Mouse (Mus musculus): ENCODE results near the gene Fyb. TPM values are rescaled to one million over a fixed set of nuclear protein-coding genes. Genes with fewer than 3 reads are reported as not detected.
"Not testable (repeated sequence)": the region's sequence is repeated elsewhere in the genome, so short reads cannot be mapped to it uniquely, and the experiment has no call there.

Gene Fyb
- polyA plus RNA-seq, 1 experiment from 2014 or later, result 3.2 TPM

GRCm38 (mm10) chr15:6584645-6585044 is 62.0 kb downstream of the Fyb start:
- Histone ChIP-seq H3K36me3 (ENCODE audit: control insufficient read depth, insufficient read depth, low read length) (no peaks in the 10 kb centered on the region), H3K9me3 (ENCODE audit: control insufficient read depth, low read length) (no peaks in the 10 kb centered on the region), H3K4me3 (ENCODE audit: low read length) (no peak overlapping the region), H3K27me3 (ENCODE audit: control insufficient read depth, insufficient read depth, low read length) (no peaks in the 10 kb centered on the region), H3K4me1 (ENCODE audit: control insufficient read depth, insufficient read depth, low read length) (no peaks in the 10 kb centered on the region), H3K9ac (ENCODE audit: low read depth, low read length) (no peak overlapping the region), H3K27ac (ENCODE audit: low read depth, low read length) (no peak overlapping the region), H3K4me2 (replicated peaks; ENCODE audit: low read depth, low read length) (no peak overlapping the region)
- ATAC-seq (ENCODE audit: low FRiP score, low TSS enrichment), result no peak
- 92% methylated on average over 4 of the region's 4 CpGs for WGBS

- WGBS, result 93% methylated on average over 7 of the region's 7 CpGs
- not testable (repeated sequence) for H3K4me2 ChIP-seq (replicated peaks; ENCODE audit: low read depth, low read length); H3K27ac ChIP-seq (ENCODE audit: low read depth, low read length); H3K4me3 ChIP-seq (ENCODE audit: low read length); H3K36me3 ChIP-seq (ENCODE audit: control insufficient read depth, insufficient read depth, low read length); H3K4me1 ChIP-seq (ENCODE audit: control insufficient read depth, insufficient read depth, low read length); H3K9ac ChIP-seq (ENCODE audit: low read depth, low read length); ATAC-seq (ENCODE audit: low FRiP score, low TSS enrichment); H3K27me3 ChIP-seq (ENCODE audit: control insufficient read depth, insufficient read depth, low read length); H3K9me3 ChIP-seq (ENCODE audit: control insufficient read depth, low read length)
These were observed 63.7 kb downstream of the Fyb start for GRCm38 (mm10) chr15:6586351-6586750.

- Histone ChIP-seq H3K9ac (ENCODE audit: low read depth, low read length) (no peak overlapping the region), H3K4me2 (replicated peaks; ENCODE audit: low read depth, low read length) (no peak overlapping the region), H3K27ac (ENCODE audit: low read depth, low read length) (no peak overlapping the region), H3K36me3 (ENCODE audit: control insufficient read depth, insufficient read depth, low read length) (no peaks in the 10 kb centered on the region), H3K27me3 (ENCODE audit: control insufficient read depth, insufficient read depth, low read length) (no peaks in the 10 kb centered on the region), H3K4me1 (ENCODE audit: control insufficient read depth, insufficient read depth, low read length) (no peaks in the 10 kb centered on the region), H3K9me3 (ENCODE audit: control insufficient read depth, low read length) (no peaks in the 10 kb centered on the region), H3K4me3 (ENCODE audit: low read length) (no peak overlapping the region)
- ATAC-seq (ENCODE audit: low FRiP score, low TSS enrichment), result no peak
- WGBS, result 83% methylated on average over 3 of the region's 3 CpGs
These were observed 64.9 kb downstream of the Fyb start for GRCm38 (mm10) chr15:6587526-6587925.

GRCm38 (mm10) chr15:6588192-6588591 is 65.5 kb downstream of the Fyb start:
- no peak overlapping the region for H3K4me2 ChIP-seq (replicated peaks; ENCODE audit: low read depth, low read length)
- H3K4me1 ChIP-seq (ENCODE audit: control insufficient read depth, insufficient read depth, low read length), result no peaks in the 10 kb centered on the region
- H3K27me3 ChIP-seq (ENCODE audit: control insufficient read depth, insufficient read depth, low read length), result no peaks in the 10 kb centered on the region
- ATAC-seq (ENCODE audit: low FRiP score, low TSS enrichment), result no peak
- 79% methylated on average over 7 of the region's 7 CpGs for WGBS
- no peaks in the 10 kb centered on the region for H3K9me3 ChIP-seq (ENCODE audit: control insufficient read depth, low read length)
- H3K27ac ChIP-seq (ENCODE audit: low read depth, low read length), result no peak overlapping the region
- no peak overlapping the region for H3K4me3 ChIP-seq (ENCODE audit: low read length)
- no peak overlapping the region for H3K9ac ChIP-seq (ENCODE audit: low read depth, low read length)
- H3K36me3 ChIP-seq (ENCODE audit: control insufficient read depth, insufficient read depth, low read length), result no peaks in the 10 kb centered on the region

- no peak overlapping the region for H3K4me3 ChIP-seq (ENCODE audit: low read length)
- H3K36me3 ChIP-seq (ENCODE audit: control insufficient read depth, insufficient read depth, low read length), result no peaks in the 10 kb centered on the region
- H3K27me3 ChIP-seq (ENCODE audit: control insufficient read depth, insufficient read depth, low read length), result no peaks in the 10 kb centered on the region
- H3K9me3 ChIP-seq (ENCODE audit: control insufficient read depth, low read length), result no peaks in the 10 kb centered on the region
- H3K4me2 ChIP-seq (replicated peaks; ENCODE audit: low read depth, low read length), result no peak overlapping the region
- no peak overlapping the region for H3K27ac ChIP-seq (ENCODE audit: low read depth, low read length)
- H3K9ac ChIP-seq (ENCODE audit: low read depth, low read length), result no peak overlapping the region
- WGBS, result 83% methylated on average over 4 of the region's 4 CpGs
- H3K4me1 ChIP-seq (ENCODE audit: control insufficient read depth, insufficient read depth, low read length), result no peaks in the 10 kb centered on the region
- no peak for ATAC-seq (ENCODE audit: low FRiP score, low TSS enrichment)
These were observed 68.3 kb downstream of the Fyb start for GRCm38 (mm10) chr15:6590846-6591451.

GRCm38 (mm10) chr15:6591527-6591926 is 68.9 kb downstream of the Fyb start:
- Histone ChIP-seq H3K27me3 (ENCODE audit: control insufficient read depth, insufficient read depth, low read length) (no peaks in the 10 kb centered on the region), H3K4me1 (ENCODE audit: control insufficient read depth, insufficient read depth, low read length) (no peaks in the 10 kb centered on the region), H3K4me3 (ENCODE audit: low read length) (no peak overlapping the region), H3K27ac (ENCODE audit: low read depth, low read length) (no peak overlapping the region), H3K9ac (ENCODE audit: low read depth, low read length) (no peak overlapping the region), H3K36me3 (ENCODE audit: control insufficient read depth, insufficient read depth, low read length) (no peaks in the 10 kb centered on the region), H3K9me3 (ENCODE audit: control insufficient read depth, low read length) (no peaks in the 10 kb centered on the region), H3K4me2 (replicated peaks; ENCODE audit: low read depth, low read length) (no peak overlapping the region)
- ATAC-seq (ENCODE audit: low FRiP score, low TSS enrichment), result no peak
- 69% methylated on average over 1 of the region's 1 CpGs for WGBS

GRCm38 (mm10) chr15:6592561-6593253 is 70.1 kb downstream of the Fyb start:
- 73% methylated on average over 5 of the region's 5 CpGs for WGBS
- no peaks in the 10 kb centered on the region for H3K4me1 ChIP-seq (ENCODE audit: control insufficient read depth, insufficient read depth, low read length)
- H3K27ac ChIP-seq (ENCODE audit: low read depth, low read length), result no peak overlapping the region
- no peaks in the 10 kb centered on the region for H3K36me3 ChIP-seq (ENCODE audit: control insufficient read depth, insufficient read depth, low read length)
- no peak overlapping the region for H3K4me3 ChIP-seq (ENCODE audit: low read length)
- H3K27me3 ChIP-seq (ENCODE audit: control insufficient read depth, insufficient read depth, low read length), result no peaks in the 10 kb centered on the region
- no peak overlapping the region for H3K4me2 ChIP-seq (replicated peaks; ENCODE audit: low read depth, low read length)
- no peaks in the 10 kb centered on the region for H3K9me3 ChIP-seq (ENCODE audit: control insufficient read depth, low read length)
- ATAC-seq (ENCODE audit: low FRiP score, low TSS enrichment), result no peak
- no peak overlapping the region for H3K9ac ChIP-seq (ENCODE audit: low read depth, low read length)

- no peak overlapping the region for H3K27ac ChIP-seq (ENCODE audit: low read depth, low read length)
- no peaks in the 10 kb centered on the region for H3K4me1 ChIP-seq (ENCODE audit: control insufficient read depth, insufficient read depth, low read length)
- no peaks in the 10 kb centered on the region for H3K27me3 ChIP-seq (ENCODE audit: control insufficient read depth, insufficient read depth, low read length)
- no peak overlapping the region for H3K4me2 ChIP-seq (replicated peaks; ENCODE audit: low read depth, low read length)
- no peaks in the 10 kb centered on the region for H3K9me3 ChIP-seq (ENCODE audit: control insufficient read depth, low read length)
- 72% methylated on average over 1 of the region's 1 CpGs for WGBS
- H3K4me3 ChIP-seq (ENCODE audit: low read length), result no peak overlapping the region
- H3K36me3 ChIP-seq (ENCODE audit: control insufficient read depth, insufficient read depth, low read length), result no peaks in the 10 kb centered on the region
- no peak overlapping the region for H3K9ac ChIP-seq (ENCODE audit: low read depth, low read length)
- no peak for ATAC-seq (ENCODE audit: low FRiP score, low TSS enrichment)
These were observed 70.6 kb downstream of the Fyb start for GRCm38 (mm10) chr15:6593254-6593623.

- 84% methylated on average over 3 of the region's 3 CpGs for WGBS
- Histone ChIP-seq H3K4me2 (replicated peaks; ENCODE audit: low read depth, low read length) (no peak overlapping the region), H3K9me3 (ENCODE audit: control insufficient read depth, low read length) (no peaks in the 10 kb centered on the region), H3K4me1 (ENCODE audit: control insufficient read depth, insufficient read depth, low read length) (no peaks in the 10 kb centered on the region), H3K4me3 (ENCODE audit: low read length) (no peak overlapping the region), H3K27me3 (ENCODE audit: control insufficient read depth, insufficient read depth, low read length) (no peaks in the 10 kb centered on the region), H3K27ac (ENCODE audit: low read depth, low read length) (no peak overlapping the region), H3K9ac (ENCODE audit: low read depth, low read length) (no peak overlapping the region), H3K36me3 (ENCODE audit: control insufficient read depth, insufficient read depth, low read length) (no peaks in the 10 kb centered on the region)
- ATAC-seq (ENCODE audit: low FRiP score, low TSS enrichment), result no peak
These were observed 76.0 kb downstream of the Fyb start for GRCm38 (mm10) chr15:6598626-6599025.
